Mouse (Mus musculus): ENCODE results near the gene Tjp2. TPM values are rescaled to one million over a fixed set of nuclear protein-coding genes. Genes with fewer than 3 reads are reported as not detected.

Gene Tjp2
- total and polyA plus RNA-seq, 3 experiments = 0.03 to 0.11 TPM; not detected in 1

GRCm38 (mm10) chr19:24266046-24266830, 41.4 kb upstream of the Tjp2 start:
- TF ChIP-seq CTCF (IDR thresholded peaks at IDR 0.05; ENCODE audit: low read depth, low read length) (no peak), GATA1 (IDR thresholded peaks at IDR 0.05; ENCODE audit: borderline replicate concordance, low read length) (no peak), GATA2 (IDR thresholded peaks at IDR 0.05; ENCODE audit: borderline replicate concordance, low read depth, low read length) (no peak), TAL1 (conservative IDR thresholded peaks at IDR 0.05; ENCODE audit: low read depth, low read length) (no peak), POLR2AphosphoS5 (IDR thresholded peaks at IDR 0.05; ENCODE audit: insufficient replicate concordance, low read depth, low read length) (no peak)
- ATAC-seq (ENCODE audit: extremely low read depth, insufficient number of reproducible peaks, low FRiP score, poor library complexity, severe bottlenecking) (no peak), DNase-seq (ENCODE audit: low spot score) (no peak)
- Histone ChIP-seq H3K27me3 (ENCODE audit: insufficient read depth, low read length) (no peaks in the 10 kb centered on the region), H3K4me1 (ENCODE audit: insufficient read depth, low read depth, low read length) (peaks cover 12% of the 10 kb centered on the region; the same call in 1 of the 2 replicates), H3K36me3 (replicated peaks) (peaks cover 98% of the 10 kb centered on the region), H3K9me3 (replicated peaks) (no peaks in the 10 kb centered on the region), H3K4me3 (ENCODE audit: low read depth, low read length) (no peak overlapping the region)

- DNase-seq (ENCODE audit: low spot score) (peak; percentile 73), ATAC-seq (ENCODE audit: extremely low read depth, insufficient number of reproducible peaks, low FRiP score, poor library complexity, severe bottlenecking) (peak; percentile 57)
- H3K4me1 ChIP-seq (ENCODE audit: insufficient read depth, low read depth, low read length) = peaks cover 6% of the 10 kb centered on the region; the same call in 1 of the 2 replicates
- H3K4me3 ChIP-seq (ENCODE audit: low read depth, low read length) = no peak overlapping the region
- TF ChIP-seq GATA1 (IDR thresholded peaks at IDR 0.05; ENCODE audit: borderline replicate concordance, low read length) (no peak), CTCF (IDR thresholded peaks at IDR 0.05; ENCODE audit: low read depth, low read length) (peak; percentile 81)
- no peaks in the 10 kb centered on the region for H3K27me3 ChIP-seq (ENCODE audit: insufficient read depth, low read length)
- no peaks in the 10 kb centered on the region for H3K9me3 ChIP-seq (replicated peaks)
- peaks cover 97% of the 10 kb centered on the region for H3K36me3 ChIP-seq (replicated peaks)
Measured at GRCm38 (mm10) chr19:24264991-24265390, 40.2 kb upstream of the Tjp2 start.

- no peak for ATAC-seq (ENCODE audit: extremely low read depth, insufficient number of reproducible peaks, low FRiP score, poor library complexity, severe bottlenecking)
- DNase-seq (ENCODE audit: low spot score) = no peak
- H3K27me3 ChIP-seq (ENCODE audit: insufficient read depth, low read length) = no peaks in the 10 kb centered on the region
- H3K36me3 ChIP-seq (replicated peaks) = peaks cover 96% of the 10 kb centered on the region
- no peaks in the 10 kb centered on the region for H3K9me3 ChIP-seq (replicated peaks)
- 0 out of 2 replicates have a peak, but pooled peaks cover under 1% of the 10 kb centered on the region for H3K4me1 ChIP-seq (ENCODE audit: insufficient read depth, low read depth, low read length)
- H3K4me3 ChIP-seq (ENCODE audit: low read depth, low read length) = no peak overlapping the region
- TF ChIP-seq GATA1 (IDR thresholded peaks at IDR 0.05; ENCODE audit: borderline replicate concordance, low read length) (no peak), GATA2 (IDR thresholded peaks at IDR 0.05; ENCODE audit: borderline replicate concordance, low read depth, low read length) (no peak), CTCF (IDR thresholded peaks at IDR 0.05; ENCODE audit: low read depth, low read length) (no peak), POLR2AphosphoS5 (IDR thresholded peaks at IDR 0.05; ENCODE audit: insufficient replicate concordance, low read depth, low read length) (no peak), TAL1 (conservative IDR thresholded peaks at IDR 0.05; ENCODE audit: low read depth, low read length) (no peak)
Measured at GRCm38 (mm10) chr19:24262736-24263135, 37.9 kb upstream of the Tjp2 start.

- H3K4me1 ChIP-seq (ENCODE audit: insufficient read depth, low read depth, low read length) = no peaks in the 10 kb centered on the region
- H3K27me3 ChIP-seq (ENCODE audit: insufficient read depth, low read length) = no peaks in the 10 kb centered on the region
- H3K36me3 ChIP-seq (replicated peaks) = peaks cover 72% of the 10 kb centered on the region
- no peak overlapping the region for H3K4me3 ChIP-seq (ENCODE audit: low read depth, low read length)
- TF ChIP-seq GATA1 (IDR thresholded peaks at IDR 0.05; ENCODE audit: borderline replicate concordance, low read length) = no peak
- TF ChIP-seq CTCF (IDR thresholded peaks at IDR 0.05; ENCODE audit: low read depth, low read length) = no peak
- no peak for TF ChIP-seq GATA2 (IDR thresholded peaks at IDR 0.05; ENCODE audit: borderline replicate concordance, low read depth, low read length)
- no peak for TF ChIP-seq TAL1 (conservative IDR thresholded peaks at IDR 0.05; ENCODE audit: low read depth, low read length)
- TF ChIP-seq POLR2AphosphoS5 (IDR thresholded peaks at IDR 0.05; ENCODE audit: insufficient replicate concordance, low read depth, low read length) = no peak
- no peak for ATAC-seq (ENCODE audit: extremely low read depth, insufficient number of reproducible peaks, low FRiP score, poor library complexity, severe bottlenecking)
- H3K9me3 ChIP-seq (replicated peaks) = no peaks in the 10 kb centered on the region
- no peak for DNase-seq (ENCODE audit: low spot score)
Measured at GRCm38 (mm10) chr19:24259390-24260351, 34.8 kb upstream of the Tjp2 start.

GRCm38 (mm10) chr19:24258368-24258767, 33.5 kb upstream of the Tjp2 start:
- DNase-seq (ENCODE audit: low spot score) = no peak
- no peaks in the 10 kb centered on the region for H3K4me1 ChIP-seq (ENCODE audit: insufficient read depth, low read depth, low read length)
- no peak for TF ChIP-seq CTCF (IDR thresholded peaks at IDR 0.05; ENCODE audit: low read depth, low read length)
- no peak for TF ChIP-seq GATA1 (IDR thresholded peaks at IDR 0.05; ENCODE audit: borderline replicate concordance, low read length)
- no peak for TF ChIP-seq TAL1 (conservative IDR thresholded peaks at IDR 0.05; ENCODE audit: low read depth, low read length)
- no peak for TF ChIP-seq GATA2 (IDR thresholded peaks at IDR 0.05; ENCODE audit: borderline replicate concordance, low read depth, low read length)
- no peak for TF ChIP-seq POLR2AphosphoS5 (IDR thresholded peaks at IDR 0.05; ENCODE audit: insufficient replicate concordance, low read depth, low read length)

GRCm38 (mm10) chr19:24257962-24258361, 33.1 kb upstream of the Tjp2 start:
- ATAC-seq (ENCODE audit: extremely low read depth, insufficient number of reproducible peaks, low FRiP score, poor library complexity, severe bottlenecking) (no peak), DNase-seq (ENCODE audit: low spot score) (no peak)
- Histone ChIP-seq H3K4me1 (ENCODE audit: insufficient read depth, low read depth, low read length) (no peaks in the 10 kb centered on the region), H3K9me3 (replicated peaks) (no peaks in the 10 kb centered on the region), H3K27me3 (ENCODE audit: insufficient read depth, low read length) (no peaks in the 10 kb centered on the region), H3K4me3 (ENCODE audit: low read depth, low read length) (no peak overlapping the region), H3K36me3 (replicated peaks) (peaks cover 60% of the 10 kb centered on the region)
- no peak for TF ChIP-seq GATA2 (IDR thresholded peaks at IDR 0.05; ENCODE audit: borderline replicate concordance, low read depth, low read length)
- TF ChIP-seq TAL1 (conservative IDR thresholded peaks at IDR 0.05; ENCODE audit: low read depth, low read length) = no peak
- no peak for TF ChIP-seq GATA1 (IDR thresholded peaks at IDR 0.05; ENCODE audit: borderline replicate concordance, low read length)
- no peak for TF ChIP-seq CTCF (IDR thresholded peaks at IDR 0.05; ENCODE audit: low read depth, low read length)
- TF ChIP-seq POLR2AphosphoS5 (IDR thresholded peaks at IDR 0.05; ENCODE audit: insufficient replicate concordance, low read depth, low read length) = no peak

More at GRCm38 (mm10) chr19:24258368-24258767, 33.5 kb upstream of the Tjp2 start:
- ATAC-seq (ENCODE audit: extremely low read depth, insufficient number of reproducible peaks, low FRiP score, poor library complexity, severe bottlenecking) = no peak
- H3K27me3 ChIP-seq (ENCODE audit: insufficient read depth, low read length) = no peaks in the 10 kb centered on the region
- no peaks in the 10 kb centered on the region for H3K9me3 ChIP-seq (replicated peaks)
- no peak overlapping the region for H3K4me3 ChIP-seq (ENCODE audit: low read depth, low read length)
- peaks cover 62% of the 10 kb centered on the region for H3K36me3 ChIP-seq (replicated peaks)

Data from G1E (cell line).